Comparison of ENCODE assay signal across 9 mouse cellular contexts in the genomic region with DNA sequence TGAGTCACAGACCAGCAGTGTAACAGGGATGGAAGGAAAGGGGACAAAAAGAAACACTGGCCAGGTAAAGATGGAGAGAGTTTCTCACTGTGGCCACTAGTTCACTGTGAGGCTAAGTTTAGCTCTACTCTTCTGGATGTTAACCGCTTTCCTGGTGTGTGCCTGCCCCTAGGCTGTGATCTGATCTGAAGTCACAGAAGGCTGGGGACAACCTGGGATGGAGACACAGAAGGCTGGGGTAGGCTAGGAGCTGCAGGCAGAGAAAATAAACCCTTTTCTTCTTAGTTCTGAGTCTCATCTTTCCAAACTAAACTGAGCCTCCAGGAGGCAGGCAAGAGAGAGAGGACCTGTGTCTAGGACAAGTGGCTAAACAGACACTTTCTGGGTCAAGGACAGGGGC. TPM values are rescaled to one million over a fixed set of nuclear protein-coding genes. Genes with fewer than 3 reads are reported as not detected.
DNase-seq lines count a peak whose midpoint lies in the region; ATAC-seq and TF ChIP-seq lines count a peak whose summit lies in the region.
"Had no signal": no experiment of that assay in that cellular context is flagged by ENCODE, and none has a peak within 500 bp of the region (broad histone marks: within the 10 kb centered on the region; RNA-seq: fewer than 3 reads in every experiment).

No protein-coding gene starts in this region.

- peaks cover 87% of the 10 kb centered on the region for H3K4me1 ChIP-seq in midbrain, embryonic 10.5 days
- peaks cover 49% of the 10 kb centered on the region for H3K4me1 ChIP-seq in midbrain, embryonic 16.5 days (ENCODE audit: control insufficient read depth, insufficient read depth, low read length)
- H3K4me1 ChIP-seq in intestine, postnatal 0 days (replicated peaks; ENCODE audit: control insufficient read depth, insufficient read depth, low read length) = peaks cover 32% of the 10 kb centered on the region
- H3K4me1 ChIP-seq in stomach, embryonic 15.5 days = peaks cover 69% of the 10 kb centered on the region

- intact Hi-C loops in gastrocnemius, postnatal 36 days (cut with DNase I) = no loop called here

- peak overlapping the region; percentile 84 for H3K27ac ChIP-seq in midbrain, embryonic 10.5 days (replicated peaks)
- no peak overlapping the region for H3K27ac ChIP-seq in midbrain, embryonic 16.5 days (ENCODE audit: low read length)
- peak overlapping the region; percentile 61 for H3K27ac ChIP-seq in intestine, postnatal 0 days (ENCODE audit: low read depth, low read length)
- H3K27ac ChIP-seq in stomach, embryonic 15.5 days = peak overlapping the region; percentile 98
- H3K27ac ChIP-seq: liver, embryonic 14.5 days had no signal

- ATAC-seq in midbrain, embryonic 16.5 days = no peak
- no peak for ATAC-seq in intestine, postnatal 0 days
- ATAC-seq in stomach, embryonic 15.5 days (ENCODE audit: insufficient read depth, low FRiP score, low read depth) = no peak

- peak; percentile 53 for DNase-seq in embryo, embryonic 10 days (ENCODE audit: low spot score)
- no peak for DNase-seq in embryo, embryonic 11 days
- no peak for DNase-seq in midbrain, embryonic 10.5 days (ENCODE audit: low spot score)
- DNase-seq in gastrocnemius, postnatal 36 days = no peak
- DNase-seq in right cerebral cortex, postnatal 36 days (ENCODE audit: low spot score in 2 of 2) = no peak

- H3K36me3 ChIP-seq in midbrain, embryonic 10.5 days = peaks cover 20% of the 10 kb centered on the region
- H3K36me3 ChIP-seq in midbrain, embryonic 16.5 days (ENCODE audit: control insufficient read depth, insufficient read depth, low read length) = no peaks in the 10 kb centered on the region
- peaks cover 27% of the 10 kb centered on the region for H3K36me3 ChIP-seq in intestine, postnatal 0 days (ENCODE audit: control insufficient read depth, insufficient read depth)
- 0 out of 2 replicates have a peak, but pooled peaks cover 3% of the 10 kb centered on the region for H3K36me3 ChIP-seq in stomach, embryonic 15.5 days

- no peak overlapping the region for H3K4me2 ChIP-seq in midbrain, embryonic 16.5 days (ENCODE audit: low read length)
- H3K4me2 ChIP-seq in intestine, postnatal 0 days (replicated peaks; ENCODE audit: low read depth) = peak overlapping the region; percentile 72; the same call in 1 of the 2 replicates
- H3K4me2 ChIP-seq in stomach, embryonic 15.5 days = peak overlapping the region; percentile 84

- H3K4me3 ChIP-seq in midbrain, embryonic 10.5 days = peak overlapping the region; percentile 52
- H3K4me3 ChIP-seq in midbrain, embryonic 16.5 days (ENCODE audit: low read depth, low read length) = no peak overlapping the region
- H3K4me3 ChIP-seq in intestine, postnatal 0 days (ENCODE audit: low read depth, low read length) = no peak overlapping the region
- no peak overlapping the region for H3K4me3 ChIP-seq in stomach, embryonic 15.5 days (replicated peaks)

- 6% methylated on average over 1 of the region's 1 CpGs for WGBS in midbrain, embryonic 10.5 days
- 31% methylated on average over 1 of the region's 1 CpGs for WGBS in midbrain, embryonic 16.5 days
- WGBS in intestine, postnatal 0 days = 57% methylated on average over 1 of the region's 1 CpGs
- 45% methylated on average over 1 of the region's 1 CpGs for WGBS in stomach, embryonic 15.5 days

- H3K9me3 ChIP-seq in midbrain, embryonic 10.5 days (replicated peaks) = no peaks in the 10 kb centered on the region
- H3K9me3 ChIP-seq in midbrain, embryonic 16.5 days (replicated peaks; ENCODE audit: control insufficient read depth, low read length, poor library complexity, severe bottlenecking) = no peaks in the 10 kb centered on the region
- no peaks in the 10 kb centered on the region for H3K9me3 ChIP-seq in intestine, postnatal 0 days (ENCODE audit: control insufficient read depth)
- no peaks in the 10 kb centered on the region for H3K9me3 ChIP-seq in stomach, embryonic 15.5 days

- TF ChIP-seq CTCF in intestine, postnatal 0 days (IDR thresholded peaks at IDR 0.05; ENCODE audit: low read depth) = peak; percentile 38; the same call in 1 of the 2 replicates

- peaks cover 56% of the 10 kb centered on the region for H3K27me3 ChIP-seq in midbrain, embryonic 10.5 days (ENCODE audit: low read depth, poor library complexity, severe bottlenecking)
- peaks cover 6% of the 10 kb centered on the region for H3K27me3 ChIP-seq in midbrain, embryonic 16.5 days (ENCODE audit: control insufficient read depth, insufficient read depth, low read depth, low read length)
- H3K27me3 ChIP-seq in intestine, postnatal 0 days (replicated peaks; ENCODE audit: control insufficient read depth, insufficient read depth, low read length) = no peaks in the 10 kb centered on the region
- H3K27me3 ChIP-seq in stomach, embryonic 15.5 days (replicated peaks) = no peaks in the 10 kb centered on the region

- no peak overlapping the region for H3K9ac ChIP-seq in midbrain, embryonic 16.5 days (ENCODE audit: low read depth, low read length)
- H3K9ac ChIP-seq in intestine, postnatal 0 days (ENCODE audit: low read depth, low read length) = no peak overlapping the region
- H3K9ac ChIP-seq in stomach, embryonic 15.5 days = no peak overlapping the region
- H3K9ac ChIP-seq: liver, embryonic 14.5 days had no signal

RNA-seq across cellular contexts. Expression of a gene that starts 5.6 kb away (rescaled TPM):
- polyA plus RNA-seq in midbrain, embryonic 10.5 days (2016; fragmentation: Nextera tagmentation; extraction: Ambion mirVana) = 14.1 and 14.3 TPM in 2 replicates
- polyA plus RNA-seq in midbrain, embryonic 16.5 days (2015; fragmentation: Nextera tagmentation; extraction: Ambion mirVana) = 5.9 and 7.2 TPM in 2 replicates
- polyA plus RNA-seq in intestine, postnatal 0 days (2015; fragmentation: Nextera tagmentation; extraction: Ambion mirVana) = 15.7 and 15.9 TPM in 2 replicates
- 16.0 and 18.5 TPM in 2 replicates for polyA plus RNA-seq in stomach, embryonic 15.5 days (2015; fragmentation: Nextera tagmentation; extraction: Ambion mirVana)
- 1 to 10 TPM; 1.8 to 4.7 TPM for total RNA-seq in gastrocnemius, postnatal 36 days (2021)

RNA-seq across cellular contexts. Expression of a gene that starts 21.8 kb away (rescaled TPM):
- polyA plus RNA-seq in midbrain, embryonic 10.5 days (2016; fragmentation: Nextera tagmentation; extraction: Ambion mirVana) = 45.0 and 46.3 TPM in 2 replicates
- 61.2 and 62.1 TPM in 2 replicates for polyA plus RNA-seq in midbrain, embryonic 16.5 days (2015; fragmentation: Nextera tagmentation; extraction: Ambion mirVana)
- 23.1 and 24.0 TPM in 2 replicates for polyA plus RNA-seq in intestine, postnatal 0 days (2015; fragmentation: Nextera tagmentation; extraction: Ambion mirVana)
- 31.7 and 34.6 TPM in 2 replicates for polyA plus RNA-seq in stomach, embryonic 15.5 days (2015; fragmentation: Nextera tagmentation; extraction: Ambion mirVana)
- total RNA-seq in gastrocnemius, postnatal 36 days (2021) = 10 to 100 TPM; 17.9 to 18.9 TPM
